Mouse (Mus musculus) cerebellum, postnatal 14 days (tissue): Measurements from ENCODE around the gene Kat5.

ENCODE experiments used
- DNase-seq, 2 experiments: peaks; one replicate each; pipeline ENCODE4 v3.0.0; 2021; ENCODE audit warnings: mixed read lengths in 2 of 2

Gene Kat5

DNA sequence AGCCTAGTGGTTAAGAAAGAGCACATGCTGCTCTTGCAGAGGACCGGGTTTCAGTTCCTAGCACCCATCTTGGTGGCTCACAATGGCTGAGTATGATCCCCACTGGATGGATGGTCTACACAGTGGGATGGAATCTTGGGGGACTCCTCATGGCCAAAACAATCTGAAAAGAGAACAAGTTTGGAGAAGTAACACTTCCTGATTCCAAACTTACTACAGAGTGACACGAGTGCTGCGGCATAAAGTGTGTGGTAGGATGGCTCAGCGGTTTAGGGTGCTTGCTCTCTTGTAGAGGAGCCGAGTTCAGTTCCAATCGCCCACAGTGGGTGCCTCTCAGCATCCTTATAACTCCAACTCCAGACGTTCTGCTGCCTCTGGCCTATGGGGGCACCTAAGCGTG lies 15.3 kb upstream of the Kat5 start:
- no peak for DNase-seq

DNA sequence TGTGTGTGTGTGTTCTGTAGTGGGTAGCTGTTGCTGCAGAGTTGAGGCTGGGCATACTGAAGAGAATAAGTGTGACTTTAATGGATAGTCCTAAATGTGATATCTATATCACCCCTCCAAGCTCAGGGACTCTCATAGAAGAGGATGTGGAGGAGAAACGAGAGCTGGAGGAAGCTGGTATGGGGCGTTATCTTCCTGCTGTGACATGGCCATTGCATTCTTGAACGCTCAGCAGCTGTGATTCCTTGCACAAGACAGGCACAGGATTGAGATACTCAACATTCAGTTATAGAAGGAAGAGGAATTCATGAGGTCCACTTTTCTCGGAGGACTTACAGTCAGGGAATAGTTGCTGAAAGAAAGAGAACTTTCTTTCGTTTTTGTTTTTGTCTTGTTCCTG lies 11.8 kb upstream of the Kat5 start:
- DNase-seq, result no peak

DNA sequence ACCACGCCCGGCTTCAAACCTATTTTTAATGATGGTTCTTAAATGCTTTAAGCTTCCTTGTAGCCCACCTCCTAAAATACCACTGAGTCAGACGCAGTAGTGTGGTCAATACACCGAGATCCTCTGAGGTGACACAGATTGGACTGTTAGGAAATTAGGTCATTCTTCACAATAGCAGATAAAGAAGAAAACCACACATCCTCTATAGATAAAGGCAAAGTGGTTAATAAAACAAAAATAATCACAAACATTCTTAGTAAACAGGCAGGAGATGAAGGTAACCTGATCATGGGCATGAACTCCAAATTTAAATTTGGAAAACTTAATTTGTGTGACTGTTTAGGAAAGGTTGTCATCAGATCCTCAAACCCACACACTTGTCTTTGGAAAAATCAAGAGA lies 10.0 kb upstream of the Kat5 start:
- no peak for DNase-seq

DNA sequence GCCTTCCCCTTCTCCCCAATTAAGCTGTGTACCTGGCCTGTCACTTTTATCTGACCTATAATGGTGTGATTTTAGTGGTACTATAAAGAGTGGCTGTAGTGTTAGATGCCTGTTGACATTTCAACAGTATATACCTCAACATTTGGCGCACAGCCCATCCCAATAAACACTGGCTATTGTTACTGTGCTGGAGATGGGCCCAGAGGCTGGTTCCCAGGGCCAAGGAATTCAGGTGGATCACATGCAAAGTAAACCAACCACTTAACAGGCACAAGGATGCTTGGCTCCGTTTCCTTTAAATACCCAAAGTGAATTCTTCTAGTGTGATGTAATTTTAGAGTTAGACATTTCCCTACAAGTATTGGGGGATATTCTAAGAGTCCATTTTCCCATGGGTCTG lies 4.9 kb upstream of the Kat5 start:
- no peak for DNase-seq

DNA sequence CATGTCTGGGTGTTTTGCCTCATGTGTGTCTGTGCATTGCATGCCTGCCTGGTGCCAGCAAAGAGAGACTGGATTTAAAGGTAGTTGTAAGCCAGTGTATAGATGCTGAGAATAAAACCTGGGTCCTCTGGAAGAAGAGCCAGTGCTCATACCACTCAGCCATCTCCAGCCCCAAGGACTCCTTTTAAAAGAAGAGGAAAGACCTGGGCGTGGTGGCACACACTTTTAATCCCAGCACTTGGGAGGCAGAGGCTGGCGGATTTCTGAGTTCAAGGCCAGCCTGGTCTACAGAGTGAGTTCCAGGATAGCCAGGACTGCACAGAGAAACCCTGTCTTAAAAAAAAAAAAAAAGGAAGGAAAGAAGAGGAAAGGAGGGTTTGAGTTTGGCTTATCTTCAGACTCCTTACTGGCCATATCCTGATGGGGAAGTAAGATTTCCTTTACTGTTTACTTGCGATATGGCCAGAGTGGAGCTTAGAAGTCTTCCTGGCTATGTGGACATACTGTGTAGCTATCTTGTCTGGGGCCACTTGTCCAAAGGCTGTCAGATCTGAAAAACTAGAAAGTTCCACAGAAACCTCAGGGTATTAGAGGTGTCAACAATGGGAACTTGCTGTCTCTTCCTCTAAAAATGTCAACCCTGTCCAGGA lies 2.9 kb upstream of the Kat5 start:
- no peak for DNase-seq

DNA sequence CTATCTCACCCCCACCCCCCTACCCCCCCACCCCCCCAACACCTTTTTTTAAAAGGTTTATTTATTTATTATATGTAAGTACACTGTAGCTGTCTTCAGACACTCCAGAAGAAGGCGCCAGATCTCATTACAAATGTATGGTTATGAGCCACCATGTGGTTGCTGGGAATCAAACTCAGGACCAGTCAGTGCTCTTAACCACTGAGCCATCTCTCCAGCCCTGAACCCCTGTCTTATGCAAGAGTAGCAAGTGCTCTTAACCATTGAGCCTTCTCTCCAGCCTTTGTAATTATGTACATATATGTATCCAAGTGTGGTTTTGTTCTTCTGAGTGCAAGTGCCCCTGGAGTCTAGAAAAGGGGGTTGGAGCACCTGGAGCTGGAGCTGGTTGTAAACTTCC lies 1.9 kb upstream of the Kat5 start:
- no peak for DNase-seq

DNA sequence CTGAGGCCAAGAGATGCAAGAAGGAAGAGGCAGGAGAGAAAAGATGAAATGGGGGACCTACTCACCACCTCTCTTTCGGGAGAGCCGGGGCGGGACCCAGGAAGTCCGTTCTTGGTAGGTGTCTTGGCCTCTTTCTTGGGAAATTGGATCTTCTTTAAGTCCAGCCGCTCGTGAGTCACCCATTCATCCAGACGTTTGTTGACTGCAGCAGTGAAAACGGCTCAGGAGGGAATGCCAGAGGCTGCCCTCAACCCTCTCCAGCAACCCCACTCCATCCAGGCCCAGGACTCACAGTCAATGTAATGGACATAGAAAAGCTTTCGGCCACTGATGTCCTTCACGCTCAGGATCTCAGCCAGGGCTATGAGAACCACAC lies 878 bp downstream of the Kat5 start:
- no peak for DNase-seq

DNA sequence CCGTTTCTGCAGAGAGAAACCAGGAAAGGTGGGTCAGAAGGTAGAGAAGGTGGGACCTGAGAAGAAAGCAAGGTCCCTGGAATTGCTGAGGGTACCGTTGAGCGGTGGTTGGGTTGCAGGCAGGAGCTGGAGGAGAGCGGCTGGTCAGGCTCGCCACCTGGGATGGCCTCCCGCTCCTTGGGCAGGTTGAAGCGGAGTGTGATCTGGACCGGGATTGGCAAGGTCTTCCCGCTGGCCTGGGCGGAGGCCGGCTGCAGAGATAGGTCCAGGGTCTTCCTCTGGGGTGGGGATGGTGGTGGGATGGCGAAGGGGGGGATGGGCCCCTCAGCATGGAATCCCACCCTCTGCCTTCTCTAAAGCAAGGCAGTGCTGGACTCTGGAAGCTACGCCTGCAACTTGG lies 1.3 kb downstream of the Kat5 start:
- DNase-seq, result peak in 1 of 2 experiments; percentile 28

DNA sequence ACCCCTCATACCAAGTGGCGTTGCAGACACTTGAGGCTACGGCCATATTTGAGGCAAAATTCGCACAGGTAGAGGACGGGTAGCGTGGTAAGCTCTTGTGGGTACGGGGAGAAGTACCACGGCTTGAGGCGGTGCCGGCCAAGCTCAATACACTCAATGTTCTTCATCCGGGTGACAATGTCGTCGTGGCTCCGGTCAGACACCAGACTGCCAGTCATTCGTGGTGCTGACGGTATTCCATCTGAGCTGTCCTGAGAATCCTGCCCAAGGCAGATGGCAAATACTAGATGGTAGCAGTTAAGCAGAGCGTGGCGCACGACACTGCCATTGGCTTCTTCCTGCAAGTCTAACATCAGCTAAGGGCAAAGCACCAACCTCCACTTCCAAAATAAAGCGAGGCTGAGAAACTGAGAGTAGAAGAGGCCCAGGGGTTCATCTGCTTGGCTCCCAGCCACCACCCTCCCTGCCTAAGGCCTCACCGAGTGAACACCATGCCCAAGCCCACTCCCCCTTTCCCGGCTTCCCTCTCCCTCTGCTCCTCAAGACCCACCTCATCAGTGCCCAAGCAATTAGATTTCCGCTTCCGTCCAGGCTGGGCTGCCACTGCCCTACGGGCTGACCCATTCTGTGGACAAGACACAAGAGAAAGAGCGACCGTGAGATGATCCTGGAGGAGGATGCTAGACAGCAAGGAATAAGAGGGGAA lies 2.2 kb downstream of the Kat5 start:
- DNase-seq, result peak in 1 of 2 experiments; percentile 39

DNA sequence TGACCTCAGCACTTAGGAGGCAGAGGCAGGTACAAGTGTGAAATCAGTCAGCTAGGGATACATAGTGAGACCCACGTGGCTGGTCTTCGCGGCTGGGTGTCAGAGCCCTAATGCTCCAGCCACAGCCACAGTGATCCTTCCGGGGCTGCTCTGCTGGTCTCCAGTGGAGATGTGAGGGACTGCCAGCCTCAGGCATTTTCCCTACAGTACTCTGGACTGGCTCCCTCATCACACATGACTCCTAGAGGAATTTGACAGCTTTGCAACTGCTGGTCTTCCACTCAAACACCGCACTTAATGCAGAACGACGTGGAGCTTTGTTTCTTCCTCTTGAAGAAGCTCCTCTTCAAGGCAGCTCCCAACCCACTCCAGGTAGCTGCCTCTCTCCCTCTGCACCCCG lies 3.8 kb downstream of the Kat5 start:
- no peak for DNase-seq

DNA sequence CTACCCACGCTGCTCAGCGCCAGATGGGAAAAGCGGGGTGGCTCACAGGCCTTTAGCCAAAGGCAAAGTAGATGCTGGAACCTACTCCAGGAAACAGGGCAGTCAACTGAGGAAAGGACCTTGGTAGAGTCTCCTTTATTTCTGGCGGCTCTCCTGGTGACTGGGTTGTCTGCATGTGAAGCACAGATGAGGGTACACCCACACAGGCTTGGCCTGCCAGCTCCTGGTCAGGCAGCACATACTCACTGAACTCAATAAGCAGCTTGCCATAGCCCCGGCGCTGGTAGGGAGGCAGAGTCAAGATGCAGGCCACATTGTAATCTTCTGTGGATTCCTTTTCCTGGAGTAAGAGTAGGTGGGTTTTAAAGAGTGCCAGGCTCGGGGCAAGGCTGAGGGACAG lies 4.9 kb downstream of the Kat5 start:
- DNase-seq, result no peak

DNA sequence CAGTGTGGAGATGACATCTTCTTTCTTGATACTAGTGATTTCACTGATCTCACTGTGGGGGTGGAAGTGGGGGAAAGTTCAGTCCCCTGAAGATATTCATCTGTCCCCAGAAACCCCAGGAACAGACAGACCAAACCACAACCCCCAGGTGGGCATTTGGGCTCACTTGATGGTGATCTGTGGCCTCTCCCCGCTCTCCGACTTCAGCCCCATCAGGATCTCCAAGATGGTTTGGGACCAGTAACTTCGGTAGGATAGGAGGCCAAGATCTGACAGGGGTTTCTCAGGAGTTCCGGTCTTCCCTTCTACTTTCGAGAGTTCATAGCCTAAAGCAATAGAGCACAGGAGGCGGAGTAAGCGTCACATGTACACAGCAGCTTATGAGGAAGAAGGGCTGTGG lies 6.4 kb downstream of the Kat5 start:
- no peak for DNase-seq

DNA sequence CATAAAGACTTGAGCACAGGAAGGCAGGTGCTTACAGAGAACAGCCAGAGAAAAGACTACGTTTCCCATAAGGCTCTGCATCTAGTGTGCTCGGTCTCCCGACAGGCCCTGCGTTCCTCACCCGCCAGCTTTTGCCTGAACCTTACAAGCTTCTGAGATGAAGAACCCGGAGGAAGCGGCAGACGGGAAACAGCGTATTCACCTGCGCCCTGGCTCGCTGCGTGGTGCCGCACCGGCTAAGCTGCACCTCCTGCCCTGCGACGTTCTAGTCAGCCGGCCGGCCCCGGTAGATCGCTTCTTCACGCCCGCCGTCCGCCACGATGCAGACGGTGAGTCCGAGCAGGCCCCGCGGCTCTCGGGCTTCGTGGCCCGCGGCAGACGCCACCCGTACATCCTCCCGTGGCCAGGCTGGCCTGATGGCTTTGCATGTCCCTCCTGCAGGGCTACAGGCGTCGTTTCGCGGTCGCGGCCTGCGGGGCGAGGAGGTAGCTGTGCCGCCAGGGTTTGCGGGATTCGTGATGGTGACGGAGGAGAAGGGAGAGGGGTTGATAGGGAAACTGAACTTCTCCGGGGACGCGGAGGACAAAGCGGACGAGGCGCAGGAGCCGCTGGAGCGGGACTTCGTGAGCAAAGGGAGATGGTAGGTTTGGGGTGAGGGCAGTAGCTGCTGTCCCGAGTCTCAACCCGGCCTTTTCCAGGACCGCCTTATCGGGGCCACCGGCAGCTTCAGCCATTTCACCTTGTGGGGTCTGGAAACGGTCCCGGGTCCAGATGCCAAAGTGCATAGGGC lies 8.1 kb downstream of the Kat5 start, which contains the start of gene Rnaseh2c:
Gene Rnaseh2c (plus strand): TSS at position 122 of the 790 bp plus-strand sequence.
- peak; percentile 82 to 83 for DNase-seq

DNA sequence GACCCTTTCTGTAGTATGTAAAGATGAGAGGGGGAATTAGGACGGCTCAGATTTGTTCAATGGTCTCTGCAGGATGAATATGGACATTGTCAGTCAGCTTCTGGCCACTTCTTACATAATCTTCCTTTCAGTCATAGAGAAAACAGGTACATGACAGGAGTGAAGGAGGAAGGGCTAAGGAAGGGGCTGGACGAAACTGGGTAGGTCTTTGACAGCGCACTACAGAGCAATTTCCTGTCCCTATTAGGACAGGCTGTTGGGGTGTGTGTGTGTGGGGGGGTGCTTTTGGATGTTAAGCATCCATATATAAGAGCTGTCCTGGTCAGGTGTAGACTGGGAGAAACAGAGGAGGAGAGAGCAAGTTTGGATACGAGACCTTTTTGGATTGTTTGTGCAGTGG lies 10.8 kb downstream of the Kat5 start:
- no peak for DNase-seq

DNA sequence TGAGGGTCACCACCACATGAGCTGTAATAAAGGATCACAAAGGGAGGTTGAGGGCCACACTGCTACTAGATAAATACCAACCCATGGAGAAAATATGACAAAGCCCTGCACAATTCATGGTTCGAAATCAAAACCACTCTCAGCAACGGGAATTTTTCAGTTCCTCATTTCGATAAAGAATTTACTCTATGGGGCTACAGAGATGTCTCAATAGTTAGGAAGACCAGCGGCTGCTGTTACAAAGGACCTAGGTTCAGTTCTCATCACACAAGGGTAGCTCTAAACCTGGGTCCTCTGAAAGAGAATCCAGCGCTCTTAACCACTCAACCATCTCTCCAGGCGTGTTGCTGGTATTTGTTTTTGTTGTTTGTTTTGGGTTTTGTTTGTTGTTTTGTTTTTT lies 18.1 kb downstream of the Kat5 start:
- DNase-seq, result no peak

DNA sequence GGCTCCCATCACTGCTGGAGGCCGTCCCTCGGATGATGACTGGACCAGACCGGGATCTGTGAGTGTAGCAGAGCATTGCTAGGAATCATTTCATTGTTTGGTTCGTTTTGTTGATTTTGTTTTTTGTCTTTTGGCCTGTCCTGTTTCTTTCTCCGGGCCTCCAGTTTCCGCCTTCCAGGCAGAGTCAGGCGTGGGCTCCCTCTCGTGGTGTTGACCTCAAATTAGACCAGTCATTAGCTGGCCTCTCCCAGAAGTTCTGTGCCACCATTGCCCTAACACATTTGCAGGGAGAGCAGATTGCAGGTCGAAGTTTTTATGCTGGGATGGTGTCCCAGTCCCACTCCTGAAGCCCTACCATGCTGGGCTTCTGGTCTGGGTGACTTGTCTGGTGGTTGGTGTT lies 20.9 kb downstream of the Kat5 start:
- DNase-seq, result no peak

DNA sequence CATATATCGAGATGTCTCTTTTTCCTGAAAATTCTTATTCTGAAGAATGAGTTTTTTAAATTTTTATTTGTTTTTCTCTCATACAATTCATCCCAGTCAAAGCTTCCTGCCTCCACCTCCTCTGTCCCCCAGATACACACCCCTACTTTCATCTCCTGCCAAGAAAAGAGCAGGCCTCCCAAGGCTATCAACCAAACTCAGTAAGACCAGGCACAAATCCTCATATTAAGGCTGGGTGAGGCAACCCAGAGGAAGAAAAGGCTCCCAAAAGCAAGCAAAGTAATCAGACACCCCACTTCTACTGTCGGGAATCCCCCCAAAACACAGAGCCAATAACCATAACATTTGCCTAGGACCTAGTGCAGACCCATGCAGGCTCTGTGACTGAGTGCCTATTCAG lies 28.0 kb downstream of the Kat5 start:
- no peak for DNase-seq

DNA sequence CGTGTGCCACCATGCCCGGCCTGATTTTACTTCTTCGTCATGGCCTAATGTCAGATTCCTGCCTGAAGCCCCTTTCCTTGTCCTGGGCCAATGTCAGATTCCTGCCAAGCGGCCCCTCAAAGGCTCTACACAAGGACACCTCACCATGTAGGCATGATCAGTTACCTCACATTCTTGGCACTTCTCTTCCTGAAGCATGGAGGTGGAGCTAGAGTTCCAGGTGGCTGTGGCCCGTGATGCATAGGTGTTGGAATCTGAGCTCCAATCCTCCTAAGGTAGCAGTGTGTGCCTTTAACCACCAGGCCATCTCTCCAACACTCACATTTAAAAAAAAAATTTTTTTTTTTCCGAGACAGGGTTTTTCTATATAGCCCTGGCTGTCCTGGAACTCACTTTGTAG lies 29.3 kb downstream of the Kat5 start:
- DNase-seq, result no peak

DNA sequence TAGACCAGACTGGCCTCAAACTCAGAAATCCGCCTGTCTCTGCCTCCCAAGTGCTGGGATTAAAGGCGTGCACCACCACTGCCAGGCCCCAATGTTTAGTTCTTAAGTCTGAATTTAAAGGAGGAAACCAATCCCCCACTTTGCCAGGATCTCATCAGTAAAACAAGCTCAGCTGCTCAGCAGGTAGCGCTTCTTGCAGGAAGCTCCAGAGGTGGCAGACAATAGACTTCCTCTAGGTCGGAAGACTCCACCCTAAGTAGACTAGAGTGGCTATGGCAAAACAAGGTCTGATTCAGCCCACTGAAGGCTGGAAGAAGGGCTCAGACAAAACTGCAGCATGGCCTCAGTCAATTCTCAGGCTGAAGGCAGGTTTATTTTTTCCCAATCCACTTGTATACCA lies 30.1 kb downstream of the Kat5 start:
- no peak for DNase-seq

DNA sequence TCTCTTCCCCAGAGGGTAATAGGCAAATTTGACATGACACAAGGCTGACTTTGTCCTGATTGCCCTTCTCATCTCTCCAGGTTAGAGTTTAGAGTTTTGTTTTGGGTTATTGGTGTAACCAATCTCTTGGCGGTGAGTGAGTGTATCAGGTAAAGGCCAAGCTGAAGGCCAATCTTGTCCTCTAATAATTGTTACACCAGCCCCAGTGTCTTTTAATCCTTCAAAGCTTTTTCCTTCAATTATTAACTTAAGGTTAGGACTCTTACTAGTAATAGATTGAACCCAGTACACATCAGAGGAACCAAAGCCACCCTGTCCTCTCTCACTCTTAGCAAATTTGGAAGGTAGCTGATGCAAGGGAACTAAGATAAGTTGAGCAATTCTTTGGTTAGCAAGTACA lies 34.7 kb downstream of the Kat5 start:
- no peak for DNase-seq

DNA sequence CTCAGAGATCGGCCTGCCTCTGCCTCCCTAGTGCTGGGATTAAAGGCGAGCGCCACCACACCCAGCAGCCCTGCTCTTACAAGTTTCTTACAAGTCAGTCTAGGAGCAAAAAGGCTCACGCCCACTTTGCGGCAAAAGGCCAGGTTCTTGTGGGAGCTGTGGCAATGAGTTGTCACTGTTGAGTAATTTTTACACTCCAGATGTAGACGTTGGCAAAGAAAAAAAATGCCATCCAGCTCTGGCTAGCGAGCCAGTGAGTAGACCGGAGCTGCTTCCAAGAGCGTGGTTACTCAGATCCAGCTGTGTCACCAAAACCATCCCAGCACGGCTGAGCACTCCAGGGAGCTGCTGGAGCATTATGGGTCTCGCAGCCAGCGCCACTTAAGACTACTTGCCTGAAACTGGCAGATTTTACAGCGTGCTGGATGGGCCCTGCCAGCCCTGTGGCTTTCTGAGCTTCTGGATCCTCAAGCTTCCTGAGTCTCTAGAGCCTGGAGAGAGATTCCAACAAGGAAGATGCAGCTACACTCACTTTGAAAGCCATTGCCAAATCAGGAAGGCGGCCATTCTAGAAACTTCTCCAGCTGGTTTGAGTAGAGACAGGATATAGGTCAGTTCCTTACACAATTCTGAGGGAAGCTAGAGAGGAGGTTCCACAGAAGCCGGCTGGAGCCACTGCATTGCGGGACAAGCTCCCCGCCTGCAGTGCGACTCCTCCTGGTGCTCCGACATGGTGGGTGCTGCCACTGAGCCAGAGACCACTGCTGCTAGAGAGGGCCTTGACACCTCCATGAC lies 37.5 kb downstream of the Kat5 start:
- DNase-seq, result no peak

DNA sequence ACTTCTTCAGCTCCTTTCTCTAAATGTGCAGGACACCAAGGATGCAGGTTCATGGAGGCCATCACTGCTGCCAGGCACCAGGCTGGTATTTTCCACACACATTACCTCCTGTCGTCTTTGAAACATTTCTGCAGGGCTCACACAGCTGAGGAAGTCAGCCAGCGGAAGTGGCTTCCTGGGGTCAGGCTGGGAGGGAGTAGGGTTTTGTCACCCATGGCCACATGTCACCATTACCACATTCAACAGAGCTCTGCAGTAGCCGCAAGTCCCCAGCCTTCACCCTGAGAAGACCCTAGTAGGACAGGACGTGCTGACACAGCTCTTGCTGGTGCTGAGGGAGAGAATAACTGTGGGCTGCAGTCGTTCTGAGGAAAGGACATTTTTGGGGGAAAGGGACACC lies 38.2 kb downstream of the Kat5 start:
- no peak for DNase-seq
